Mouse (Mus musculus): ENCODE data around the gene Dusp1. TPM values are rescaled to one million over a fixed set of nuclear protein-coding genes. Genes with fewer than 3 reads are reported as not detected.
A peak's percentile ranks its signal among the peaks of the same experiment; 100 is the strongest.

Dusp1 gene
- total RNA-seq, 2 experiments from 2014 or later: 50.3 to 57.1 TPM

DNA sequence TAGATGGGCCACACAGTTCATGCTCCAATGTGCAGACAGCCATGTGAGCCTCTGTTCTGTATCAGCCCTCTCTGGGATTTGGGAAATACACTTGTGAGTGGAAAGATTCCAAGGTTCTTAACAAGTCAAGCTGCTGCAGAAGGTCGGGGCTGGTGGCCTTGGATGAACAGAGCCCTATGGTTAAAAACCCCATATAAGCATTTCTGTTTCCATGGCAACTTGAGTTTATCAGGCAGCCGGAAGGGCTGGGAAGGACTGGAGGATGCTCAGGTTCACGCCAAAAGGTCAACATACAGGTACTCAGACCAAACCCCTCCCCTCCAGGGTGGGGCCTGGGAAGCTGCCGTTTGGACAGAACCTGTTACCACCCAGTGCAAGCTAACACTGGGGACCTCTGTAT lies 97.9 kb downstream of the Dusp1 start:
- peak; percentile 46 to 52 for DNase-seq

DNA sequence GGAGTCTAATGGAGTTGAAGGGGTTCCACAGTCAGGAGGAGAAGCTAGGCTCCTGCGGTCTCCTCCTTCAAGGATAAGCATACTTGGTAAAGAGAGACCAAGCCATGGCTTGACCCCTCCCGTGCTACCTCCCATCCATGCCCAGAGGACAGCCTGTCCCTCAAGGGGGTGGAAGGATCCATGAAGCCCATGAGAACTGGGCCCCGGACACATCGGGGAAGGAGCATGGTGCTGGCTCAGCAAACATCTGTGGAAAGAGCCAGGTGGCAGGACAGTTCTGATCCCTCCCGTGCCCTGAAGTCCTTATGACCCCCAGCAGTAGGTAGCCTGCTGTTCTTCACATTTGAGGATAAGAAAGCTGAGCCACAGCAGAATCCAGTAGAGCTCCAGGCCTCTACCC lies 98.5 kb downstream of the Dusp1 start:
- DNase-seq: no peak

DNA sequence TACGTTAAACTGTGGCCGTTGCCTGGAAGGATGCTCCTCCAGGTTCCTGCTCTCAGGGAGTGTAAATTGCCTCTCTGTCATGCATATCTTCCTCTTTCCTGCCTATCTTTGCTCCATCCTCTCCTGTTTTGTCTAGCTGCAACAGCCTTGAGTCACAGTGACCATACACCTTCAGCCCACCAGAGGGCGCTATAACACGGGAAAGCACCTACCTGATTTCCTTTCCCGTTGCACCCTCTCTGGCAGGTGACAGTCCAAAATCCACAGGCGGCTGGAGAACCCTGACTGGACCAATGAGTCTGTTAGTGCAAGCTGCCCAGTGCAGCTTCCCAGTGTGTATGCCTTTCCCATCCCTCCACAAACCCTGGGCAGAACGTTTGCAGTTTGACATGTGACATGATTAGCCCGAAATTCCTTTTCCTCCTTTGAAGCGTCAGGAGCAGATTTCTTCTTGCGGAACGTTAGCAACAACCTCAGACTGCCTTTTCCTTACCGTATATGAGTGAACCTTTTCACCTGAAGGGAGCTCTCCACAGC lies 99.2 kb downstream of the Dusp1 start:
- peak; percentile 77 to 92 for DNase-seq

DNA sequence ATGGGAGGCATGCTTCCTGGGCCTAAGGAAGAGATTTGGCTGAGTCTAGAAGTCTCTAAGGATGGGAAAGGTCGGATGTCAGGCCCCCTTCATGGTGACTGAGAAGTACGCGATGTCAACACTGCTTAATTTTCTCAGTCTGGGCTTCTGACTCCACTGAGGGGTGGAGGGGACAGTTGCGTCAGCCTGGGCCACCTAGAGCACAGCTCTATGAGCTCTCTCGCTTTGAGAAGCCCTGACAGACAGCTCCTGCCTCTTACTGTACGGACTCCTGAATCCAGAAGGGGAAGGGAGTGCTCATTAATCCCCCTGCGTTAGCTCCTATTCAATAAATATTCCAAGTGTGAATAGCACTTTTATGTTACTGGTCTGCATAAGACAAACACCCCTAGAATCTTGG lies 103.9 kb downstream of the Dusp1 start:
- DNase-seq: no peak

DNA sequence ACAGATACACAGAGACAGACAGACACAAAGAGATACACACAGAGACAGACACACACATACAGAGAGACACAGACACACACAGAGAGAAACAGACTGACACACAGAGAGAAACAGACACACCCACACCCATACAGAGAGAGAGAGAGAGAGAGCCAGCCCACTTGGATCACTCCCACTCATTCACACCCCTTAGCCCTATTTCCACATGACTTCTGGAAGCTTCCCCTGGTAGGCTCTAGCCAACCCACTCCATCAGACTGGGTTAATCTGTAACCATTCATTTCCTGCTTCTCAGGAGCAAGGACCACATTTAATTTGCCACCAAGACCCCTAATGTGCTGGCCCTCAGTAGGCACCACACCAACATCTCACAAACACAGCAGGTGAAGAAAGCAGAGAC lies 104.4 kb downstream of the Dusp1 start:
- no peak for DNase-seq

Small RNAs within 50 kb of the gene (microRNA-seq; reads per million reads assigned to microRNA genes)
- gene Gm22420: 0 reads per million in 2 experiments

Other genes starting within 250 kb of the Dusp1 start
- 1 to 10 TPM; 5.6 to 5.9 TPM for gene Neurl1b, start 147.3 kb downstream of the Dusp1 start, total RNA-seq (2021)
- 10 to 100 TPM; 50.4 to 56.6 TPM for gene Ergic1, start 639 bp downstream of the Dusp1 start, total RNA-seq (2021)
- gene Atp6v0e, start 101.1 kb upstream of the Dusp1 start, total RNA-seq (2021): 10 to 100 TPM; 62.8 to 68.0 TPM
- gene Crebrf, start 153.5 kb upstream of the Dusp1 start, total RNA-seq (2021): 10 to 100 TPM; 64.6 to 75.1 TPM
- gene Bnip1, start 218.9 kb upstream of the Dusp1 start, total RNA-seq (2021): 10 to 100 TPM; 28.5 to 30.0 TPM

All from heart, adult 18-20 months (tissue).